Mouse (Mus musculus) natural killer cell, adult 2 months (primary cell): ENCODE data around the gene Bub1b.

Experiments used
- DNase-seq, 2 experiments: peaks; one replicate each; pipeline ENCODE4 v3.0.0; 2022; ENCODE audit warnings: low spot score in 2 of 2

Bub1b gene

GRCm38 (mm10) chr2:118597673-118598568 is at the start of gene Bub1b:
TSS of gene Bub1b (plus strand) at chr2:118598211.
- peak; percentile 83 to 86 for DNase-seq

GRCm38 (mm10) chr2:118548421-118549221 is 49.4 kb upstream of the Bub1b start:
- DNase-seq = no peak

- DNase-seq = peak; percentile 83 to 90
These were observed 48.2 kb upstream of the Bub1b start, which contains the start of gene Bmf for GRCm38 (mm10) chr2:118549507-118550473. TSS of gene Bmf (minus strand) at chr2:118549687.

- no peak for DNase-seq
These were observed 46.4 kb upstream of the Bub1b start for GRCm38 (mm10) chr2:118551606-118552005.

GRCm38 (mm10) chr2:118554356-118554990 is 43.5 kb upstream of the Bub1b start:
- peak; percentile 67 to 86 for DNase-seq

GRCm38 (mm10) chr2:118558426-118558825 is 39.6 kb upstream of the Bub1b start:
- DNase-seq = no peak

- peak in 1 of 2 experiments; percentile 38 for DNase-seq
These were observed 36.0 kb upstream of the Bub1b start for GRCm38 (mm10) chr2:118562015-118562414.

- DNase-seq = no peak
These were observed 35.6 kb upstream of the Bub1b start for GRCm38 (mm10) chr2:118562431-118562830.

GRCm38 (mm10) chr2:118567179-118567578 is 30.8 kb upstream of the Bub1b start:
- no peak for DNase-seq

- DNase-seq = no peak
These were observed 27.1 kb upstream of the Bub1b start for GRCm38 (mm10) chr2:118570939-118571338.

GRCm38 (mm10) chr2:118572183-118572836 is 25.7 kb upstream of the Bub1b start:
- no peak for DNase-seq

GRCm38 (mm10) chr2:118573135-118573534 is 24.9 kb upstream of the Bub1b start:
- DNase-seq = no peak

GRCm38 (mm10) chr2:118586013-118586412 is 12.0 kb upstream of the Bub1b start:
- no peak for DNase-seq

GRCm38 (mm10) chr2:118587686-118588085 is 10.3 kb upstream of the Bub1b start:
- no peak for DNase-seq

- DNase-seq = no peak
These were observed 6.9 kb upstream of the Bub1b start for GRCm38 (mm10) chr2:118591083-118591482.

- no peak for DNase-seq
These were observed 1.1 kb downstream of the Bub1b start for GRCm38 (mm10) chr2:118599087-118599486.

- peak in 1 of 2 experiments; percentile 11 for DNase-seq
These were observed 3.7 kb downstream of the Bub1b start for GRCm38 (mm10) chr2:118601599-118602263.

- no peak for DNase-seq
These were observed 6.1 kb downstream of the Bub1b start for GRCm38 (mm10) chr2:118604091-118604490.

- peak; percentile 12 to 48 for DNase-seq
These were observed 8.0 kb downstream of the Bub1b start for GRCm38 (mm10) chr2:118606032-118606431.

- DNase-seq = no peak
These were observed 9.0 kb downstream of the Bub1b start for GRCm38 (mm10) chr2:118606976-118607375.
